In genomic region chr1:138085810-138086209, GRCm38 (mm10) we compare ENCODE assay signal across 8 mouse cellular contexts.
A peak's percentile ranks its signal among the peaks of the same experiment; 100 is the strongest.
DNase-seq lines count a peak whose midpoint lies in the region; ATAC-seq lines count a peak whose summit lies in the region.

No protein-coding gene starts in this region.

- DNase-seq in heart, postnatal 4 days = peak; percentile 58
- no peak for DNase-seq in heart, adult 9 months (ENCODE audit: low spot score in 2 of 2)
- peak; percentile 3 for DNase-seq in urinary bladder, postnatal 14 days (ENCODE audit: low spot score)
- DNase-seq in urinary bladder, postnatal 25 days (ENCODE audit: low spot score) = no peak
- DNase-seq in embryo, embryonic 9.5 days (ENCODE audit: extremely low spot score) = peak; percentile 45
- peak; percentile 65 for DNase-seq in kidney, postnatal 10 days

- 0 out of 2 replicates have a peak, but pooled peaks have one; percentile 26 for ATAC-seq in neutrophil, adult 5-6 weeks (ENCODE audit: extremely low read depth, insufficient number of reproducible peaks, low FRiP score, poor library complexity, severe bottlenecking)
- no peak for ATAC-seq in erythroid progenitor cell, adult 5-6 weeks (replicated peaks; ENCODE audit: low FRiP score, poor library complexity, severe bottlenecking)

Comparison
In these comparisons a context has a peak if more than half of its experiments do, and no peak if none do; other contexts are left out.
1. DNase-seq: peak in heart, postnatal 4 days (single experiment), urinary bladder, postnatal 14 days (single experiment), embryo, embryonic 9.5 days (single experiment) and kidney, postnatal 10 days (single experiment); none in heart, adult 9 months (0 of 2) and urinary bladder, postnatal 25 days (single experiment).